Mouse (Mus musculus) midbrain, embryonic 14.5 days (tissue): ENCODE data around the gene Aldh3a1. TPM values are rescaled to one million over a fixed set of nuclear protein-coding genes. Genes with fewer than 3 reads are reported as not detected.
"Not testable (repeated sequence)": the region's sequence is repeated elsewhere in the genome, so short reads cannot be mapped to it uniquely, and the experiment has no call there.

Experiments
- ATAC-seq: fragments of 200-750 bp; cut with Nextera tagmentation; 2 replicates; pipeline ENCODE4 v1.8.0; 2017; ENCODE audit warnings: moderate number of reproducible peaks, moderate library complexity; ENCODE audit not compliant: low FRiP score, low TSS enrichment
- DNase-seq: peaks from one replicate; pipeline ENCODE4 v3.0.0-alpha.2; 2015
- H3K27ac ChIP-seq: fragments of 300-500 bp; sonication (generic); replicated peaks from 2 replicates; pipeline ENCODE4 v1.5.1; 2014; ENCODE audit warnings: mild to moderate bottlenecking, low read depth, low read length, moderate library complexity
- H3K27me3 ChIP-seq: fragments of 300-500 bp; sonication (generic); 2 replicates; pipeline ENCODE4 v1.6.1; 2014; ENCODE audit warnings: low read length, control low read depth, mixed read lengths; ENCODE audit not compliant: control insufficient read depth, insufficient read depth
- H3K36me3 ChIP-seq: fragments of 300-500 bp; sonication (generic); 2 replicates; pipeline ENCODE4 v1.6.1; 2014; ENCODE audit warnings: low read length, control low read depth; ENCODE audit not compliant: control insufficient read depth, insufficient read depth
- H3K4me1 ChIP-seq: fragments of 300-500 bp; sonication (generic); 2 replicates; pipeline ENCODE4 v1.6.1; 2014; ENCODE audit warnings: mild to moderate bottlenecking, antibody characterized with exemption, low read length, control low read depth; ENCODE audit not compliant: control insufficient read depth, insufficient read depth
- H3K4me2 ChIP-seq: fragments of 300-500 bp; sonication (generic); 2 replicates; pipeline ENCODE4 v1.6.1; 2014; ENCODE audit warnings: mild to moderate bottlenecking, low read length, moderate library complexity
- H3K4me3 ChIP-seq: fragments of 300-500 bp; sonication (generic); replicated peaks from 2 replicates; pipeline ENCODE4 v1.5.1; 2014; ENCODE audit warnings: low read depth, low read length
- H3K9ac ChIP-seq: fragments of 300-500 bp; sonication (generic); replicated peaks from 2 replicates; pipeline ENCODE4 v1.6.1; 2014; ENCODE audit warnings: mild to moderate bottlenecking, low read length, moderate library complexity
- H3K9me3 ChIP-seq: fragments of 300-500 bp; sonication (generic); 2 replicates; pipeline ENCODE4 v1.6.1; 2016; ENCODE audit warnings: low read length, control low read depth, mixed read lengths; ENCODE audit not compliant: control insufficient read depth
- WGBS: fragments of 180-500 bp; shearing (Covaris S2); extraction: QIAGEN DNeasy Blood & Tissue Kit; methylation state at CpG from one replicate; pipeline ENCODE4 v1.1.7; 2014; 5-methylcytosine and 5-hydroxymethylcytosine counted together
- polyA plus RNA-seq: library from polyadenylated mRNA; unstranded; fragments of >200 nt; fragmentation: Nextera tagmentation; extraction: Ambion mirVana; gene quantifications from 2 replicates; pipeline ENCODE4 v1.2.1, GENCODE M21; 2014

Gene Aldh3a1
- polyA plus RNA-seq, 1 experiment from 2014 or later: 0.12 TPM

DNA sequence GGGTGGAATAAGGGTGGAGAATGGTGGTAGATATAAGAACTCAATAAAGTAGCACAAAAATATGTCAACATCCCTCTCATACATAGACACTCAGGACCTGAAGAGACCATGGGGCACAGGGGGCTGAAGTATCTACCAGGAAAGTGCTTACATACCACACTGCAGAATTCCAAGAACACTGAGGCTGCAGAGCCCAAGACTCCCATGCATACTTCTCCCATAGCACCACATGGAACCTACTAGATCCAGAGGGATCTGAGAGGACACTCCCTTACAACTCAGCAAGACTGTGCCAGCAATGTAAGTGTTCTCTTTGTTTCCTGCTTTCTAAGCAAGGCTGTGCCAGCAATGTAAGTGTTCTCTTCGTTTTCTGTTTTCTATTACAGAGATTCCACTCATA lies 23.5 kb upstream of the Aldh3a1 start:
- Histone ChIP-seq H3K9me3 (no peaks in the 10 kb centered on the region), H3K27me3 (no peaks in the 10 kb centered on the region), H3K4me3 (no peak overlapping the region), H3K36me3 (no peaks in the 10 kb centered on the region), H3K4me2 (no peak overlapping the region), H3K9ac (no peak overlapping the region), H3K27ac (no peak overlapping the region), H3K4me1 (no peaks in the 10 kb centered on the region)
- no peak for DNase-seq
- ATAC-seq: no peak
- 82% methylated on average over 1 of the region's 1 CpGs for WGBS

DNA sequence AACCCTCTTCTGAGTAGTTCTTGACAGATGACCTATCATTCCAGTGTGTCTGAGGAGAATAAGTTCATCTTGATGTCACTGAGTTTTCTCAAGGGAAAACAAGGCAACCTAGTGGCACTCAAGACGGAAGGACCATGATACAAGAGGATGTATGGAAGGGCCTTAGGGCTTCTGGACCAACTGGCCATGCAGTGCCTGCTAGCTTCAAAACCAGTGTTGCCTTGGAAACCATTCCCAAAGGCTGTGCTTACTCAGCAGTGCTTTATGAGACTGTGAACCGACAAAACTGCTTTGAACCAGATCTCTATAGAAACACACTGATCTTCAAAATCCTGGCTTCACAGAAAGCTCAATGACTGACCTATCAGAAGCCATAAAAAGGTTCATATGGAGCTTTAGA lies 16.6 kb upstream of the Aldh3a1 start:
- Histone ChIP-seq H3K9ac (no peak overlapping the region), H3K9me3 (no peaks in the 10 kb centered on the region), H3K36me3 (no peaks in the 10 kb centered on the region), H3K4me1 (no peaks in the 10 kb centered on the region), H3K27me3 (no peaks in the 10 kb centered on the region), H3K27ac (no peak overlapping the region), H3K4me3 (no peak overlapping the region), H3K4me2 (no peak overlapping the region)
- WGBS: 37% methylated on average over 2 of the region's 2 CpGs
- DNase-seq: peak; percentile 55
- ATAC-seq: no peak

DNA sequence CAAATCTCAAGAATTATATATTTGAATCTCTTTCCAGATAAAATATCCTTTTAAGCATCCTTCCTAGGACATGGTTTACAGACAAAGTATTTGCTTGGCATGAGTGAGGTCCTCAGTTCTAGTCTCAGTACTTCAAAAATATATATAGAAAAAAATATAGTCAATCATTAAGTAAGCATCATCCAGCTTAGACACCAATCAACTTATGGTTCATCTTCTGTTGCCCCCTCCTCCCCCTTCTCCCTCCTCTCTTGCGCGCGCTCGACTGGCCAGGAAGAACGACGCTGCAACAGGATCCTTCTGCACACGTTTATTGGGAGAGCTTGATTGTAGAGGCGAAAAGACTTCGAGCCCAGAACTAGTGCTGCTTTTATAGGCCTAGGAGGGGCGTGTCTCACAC lies 15.2 kb upstream of the Aldh3a1 start:
- 91% methylated on average over 7 of the region's 10 CpGs for WGBS
- not testable (repeated sequence) for H3K4me1 ChIP-seq, H3K4me2 ChIP-seq, H3K27ac ChIP-seq, H3K36me3 ChIP-seq, DNase-seq, H3K9ac ChIP-seq, ATAC-seq, H3K9me3 ChIP-seq, H3K27me3 ChIP-seq, H3K4me3 ChIP-seq

DNA sequence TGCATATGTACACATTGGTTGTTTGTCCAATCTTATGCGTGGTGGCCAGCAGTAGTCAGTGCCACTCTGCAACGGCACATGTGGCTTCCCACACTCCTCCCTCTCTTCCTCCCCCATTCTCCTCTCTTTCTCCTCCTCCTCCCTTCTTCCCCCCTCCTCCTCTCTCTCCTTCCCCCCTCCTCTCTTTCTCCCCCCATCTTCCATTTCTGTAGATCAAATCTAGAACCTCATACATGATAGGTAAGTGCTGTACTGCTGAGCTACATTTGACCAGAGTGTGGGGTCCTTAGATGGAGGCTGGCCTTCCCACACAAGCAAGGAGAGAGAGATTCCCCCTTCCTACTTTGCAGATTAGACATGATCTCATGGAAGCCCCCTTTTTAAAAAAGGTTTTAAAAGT lies 14.6 kb upstream of the Aldh3a1 start:
- no peaks in the 10 kb centered on the region for H3K9me3 ChIP-seq
- 95% methylated on average over 2 of the region's 2 CpGs for WGBS
- no peak overlapping the region for H3K27ac ChIP-seq
- H3K4me2 ChIP-seq: no peak overlapping the region
- H3K27me3 ChIP-seq: no peaks in the 10 kb centered on the region
- no peak overlapping the region for H3K9ac ChIP-seq
- H3K4me3 ChIP-seq: no peak overlapping the region
- H3K4me1 ChIP-seq: no peaks in the 10 kb centered on the region
- no peaks in the 10 kb centered on the region for H3K36me3 ChIP-seq
- no peak for DNase-seq
- no peak for ATAC-seq

- Histone ChIP-seq H3K27me3 (no peaks in the 10 kb centered on the region), H3K4me2 (no peak overlapping the region), H3K4me1 (no peaks in the 10 kb centered on the region), H3K9me3 (no peaks in the 10 kb centered on the region), H3K36me3 (no peaks in the 10 kb centered on the region), H3K4me3 (no peak overlapping the region), H3K9ac (no peak overlapping the region), H3K27ac (no peak overlapping the region)
- no peak for ATAC-seq
- peak; percentile 91 for DNase-seq
- 13% methylated on average over 9 of the region's 9 CpGs for WGBS
Measured at GRCm38 (mm10) chr11:61193392-61193791, 13.9 kb upstream of the Aldh3a1 start.

DNA sequence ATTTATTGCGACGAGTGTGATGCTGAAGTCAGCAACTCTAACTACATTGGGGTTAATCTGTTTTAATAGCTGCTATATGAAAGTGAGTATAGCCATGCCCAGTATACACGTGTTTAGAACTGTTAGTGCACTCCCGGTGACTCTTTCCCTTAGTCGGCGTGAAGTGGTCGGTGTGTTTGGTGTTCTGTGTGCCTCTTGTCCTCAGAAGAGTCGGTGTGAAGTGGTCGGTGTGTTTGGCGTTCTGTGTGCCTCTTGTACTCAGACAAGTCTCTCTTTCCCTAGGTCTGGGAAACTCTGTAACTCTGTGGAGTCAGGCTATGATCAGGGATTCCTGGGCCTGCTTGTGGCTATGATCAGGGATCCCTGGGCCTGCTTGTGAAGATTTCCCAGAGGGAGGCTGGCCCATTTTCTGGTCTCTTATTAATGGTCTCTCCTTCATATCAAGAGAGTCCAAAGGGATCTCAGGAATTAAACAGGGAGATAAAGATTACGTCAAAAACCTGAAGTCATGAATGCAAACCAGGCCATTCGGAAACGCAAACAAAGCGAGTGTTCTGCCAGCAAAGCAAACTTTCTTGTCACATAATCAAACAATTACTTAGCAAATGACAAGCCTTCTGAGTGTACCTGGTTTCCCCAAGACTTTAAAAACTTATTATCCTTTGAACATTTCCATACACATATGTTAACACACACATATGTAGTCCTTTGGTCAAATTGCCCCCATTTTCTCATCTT lies 10.6 kb upstream of the Aldh3a1 start:
- H3K27me3 ChIP-seq: no peaks in the 10 kb centered on the region
- 86% methylated on average over 14 of the region's 14 CpGs for WGBS
- DNase-seq (no peak), ATAC-seq (no peak)
- H3K9me3 ChIP-seq: no peaks in the 10 kb centered on the region
- H3K9ac ChIP-seq: no peak overlapping the region
- no peak overlapping the region for H3K4me3 ChIP-seq
- no peak overlapping the region for H3K4me2 ChIP-seq
- no peaks in the 10 kb centered on the region for H3K4me1 ChIP-seq
- H3K36me3 ChIP-seq: no peaks in the 10 kb centered on the region
- no peak overlapping the region for H3K27ac ChIP-seq

DNA sequence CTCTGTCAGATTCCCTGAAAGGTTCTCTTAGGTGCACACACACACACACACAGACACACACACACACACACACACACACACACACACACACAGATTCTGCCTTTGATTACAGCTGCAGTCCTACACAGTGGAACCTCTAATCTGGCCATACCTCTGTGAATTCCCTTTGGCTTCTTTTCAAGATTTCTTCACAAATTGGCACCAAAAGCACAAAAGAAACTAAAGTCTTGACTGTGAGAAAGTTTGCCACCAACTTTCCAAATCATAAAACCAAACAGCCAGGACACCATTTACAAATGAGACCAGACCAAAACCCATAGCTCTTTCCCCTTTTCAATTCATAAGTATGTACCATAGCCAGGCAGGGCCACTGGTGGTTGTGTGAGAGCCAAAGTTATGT lies 9.4 kb upstream of the Aldh3a1 start:
- DNase-seq (no peak), ATAC-seq (no peak)

DNA sequence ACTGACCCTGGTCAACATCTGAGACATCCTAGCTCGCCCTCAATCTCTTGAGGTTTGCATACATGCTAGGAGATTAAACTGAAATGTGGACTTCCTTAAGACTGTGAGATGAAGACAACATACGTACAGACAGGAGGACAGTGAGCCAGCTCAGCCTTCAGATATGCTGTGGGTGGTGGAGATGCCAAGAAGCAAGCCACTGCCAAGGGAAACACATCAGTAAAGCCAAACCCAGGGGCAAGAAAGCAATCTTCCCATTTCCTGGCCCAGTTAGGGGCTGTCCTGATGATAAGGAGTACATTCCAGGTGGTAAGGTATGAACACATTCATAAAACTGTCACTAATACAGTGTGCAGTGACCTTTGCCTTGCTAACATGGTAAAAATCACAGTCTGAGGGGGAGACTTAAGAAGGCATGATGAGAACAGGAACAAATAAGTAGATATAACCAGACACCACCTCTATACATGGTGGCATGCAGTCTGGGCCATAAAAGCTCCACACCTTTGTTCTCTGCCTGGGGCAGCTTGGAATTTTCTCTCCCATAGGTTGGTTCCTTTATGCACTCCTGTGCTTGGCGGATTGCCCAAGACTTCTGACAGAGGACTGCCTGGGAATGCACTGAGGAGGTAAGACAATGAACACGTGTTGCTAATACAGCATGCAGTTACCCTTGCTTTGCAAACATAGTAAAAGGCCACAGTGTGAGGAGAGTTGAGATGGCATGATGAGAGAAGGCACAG lies 7.5 kb upstream of the Aldh3a1 start:
- Histone ChIP-seq H3K4me3 (no peak overlapping the region), H3K27me3 (no peaks in the 10 kb centered on the region), H3K4me1 (no peaks in the 10 kb centered on the region), H3K9me3 (no peaks in the 10 kb centered on the region), H3K27ac (no peak overlapping the region), H3K4me2 (no peak overlapping the region), H3K9ac (no peak overlapping the region), H3K36me3 (no peaks in the 10 kb centered on the region)
- ATAC-seq: no peak
- no peak for DNase-seq
- 75% methylated on average over 4 of the region's 4 CpGs for WGBS

More for the DNA sequence above, 9.4 kb upstream of the Aldh3a1 start:
- no peaks in the 10 kb centered on the region for H3K4me1 ChIP-seq
- H3K27me3 ChIP-seq: no peaks in the 10 kb centered on the region
- no peaks in the 10 kb centered on the region for H3K36me3 ChIP-seq
- H3K4me2 ChIP-seq: no peak overlapping the region
- H3K9me3 ChIP-seq: no peaks in the 10 kb centered on the region
- no peak overlapping the region for H3K27ac ChIP-seq
- no peak overlapping the region for H3K9ac ChIP-seq
- H3K4me3 ChIP-seq: no peak overlapping the region

DNA sequence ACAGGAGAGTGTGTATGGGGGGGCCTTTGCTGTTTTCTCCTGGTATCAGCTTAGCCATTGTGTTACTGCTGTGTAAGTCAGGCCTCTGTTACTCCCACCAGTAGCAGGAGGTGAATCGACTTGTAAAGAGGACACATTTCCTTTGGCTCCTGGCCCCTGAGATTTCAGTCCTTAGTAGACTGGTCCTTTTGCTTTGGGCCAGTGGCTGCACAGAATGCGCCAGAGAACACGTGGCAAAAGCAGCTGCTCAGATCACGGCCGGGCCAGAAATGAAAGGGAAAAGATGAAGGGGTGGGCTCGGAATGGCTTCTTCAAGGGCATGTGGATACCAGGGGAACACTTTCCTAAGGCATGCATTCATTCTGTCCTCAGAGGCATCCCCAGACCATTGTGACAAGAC lies 5.2 kb upstream of the Aldh3a1 start:
- no peaks in the 10 kb centered on the region for H3K4me1 ChIP-seq
- no peak overlapping the region for H3K9ac ChIP-seq
- H3K9me3 ChIP-seq: no peaks in the 10 kb centered on the region
- ATAC-seq: no peak
- no peaks in the 10 kb centered on the region for H3K27me3 ChIP-seq
- 52% methylated on average over 6 of the region's 6 CpGs for WGBS
- H3K36me3 ChIP-seq: no peaks in the 10 kb centered on the region
- H3K4me2 ChIP-seq: no peak overlapping the region
- H3K4me3 ChIP-seq: no peak overlapping the region
- DNase-seq: peak; percentile 2
- no peak overlapping the region for H3K27ac ChIP-seq
